Mouse (Mus musculus) mouse embryonic stem cell (cell line): ENCODE measurements around the gene Tmem201.
"Not testable (repeated sequence)": the region's sequence is repeated elsewhere in the genome, so short reads cannot be mapped to it uniquely, and the experiment has no call there.

Source experiments
- in situ Hi-C, 2 experiments: fragments of 300-500 bp; cut with MboI; formaldehyde crosslinking; loops; 1 replicate in 1 of 2; 3 replicates in 1 of 2; pipeline ENCODE4 v1.14.3; 2019 to 2020; ENCODE audit warnings: low sequenced_read_pairs in 2 of 2, low pct_unique_long_range_greater_than_20kb in 1 of 2, mixed read lengths in 1 of 2; ENCODE audit not compliant: unreplicated experiment in 1 of 2

Gene Tmem201

DNA sequence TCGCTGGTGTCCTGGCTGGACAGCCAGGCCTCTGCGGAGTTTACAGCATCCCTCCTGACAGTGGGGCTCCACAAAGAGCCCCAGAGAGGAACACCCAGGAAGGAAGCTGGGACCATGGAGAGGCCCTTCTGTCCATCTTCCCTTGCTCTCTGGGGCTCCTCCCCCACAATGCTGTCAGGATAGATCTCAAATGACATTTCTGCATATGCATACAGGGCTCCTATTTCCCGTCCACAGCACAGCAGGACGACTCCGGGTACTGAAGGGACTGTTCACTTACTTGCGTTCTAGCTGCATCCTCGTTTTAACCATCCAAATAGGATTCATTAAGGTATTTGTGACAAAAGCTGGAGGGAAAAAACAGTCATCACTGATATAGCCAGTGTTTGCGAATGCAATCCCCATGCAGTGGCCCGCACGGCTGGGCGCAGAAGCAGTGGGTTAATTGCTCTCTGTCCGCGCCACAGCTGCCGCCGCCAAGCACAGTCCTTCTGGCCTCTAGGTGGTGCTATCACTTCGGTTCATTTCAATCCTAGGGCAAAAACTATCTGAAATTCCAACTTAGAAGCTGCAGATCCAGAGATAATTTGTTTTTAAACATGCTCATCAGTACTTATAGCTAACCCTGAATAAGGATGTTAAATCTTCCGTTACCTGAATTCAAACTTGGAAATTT lies 14.4 kb upstream of the Tmem201 start:
- in situ Hi-C loops: no loop called here

DNA sequence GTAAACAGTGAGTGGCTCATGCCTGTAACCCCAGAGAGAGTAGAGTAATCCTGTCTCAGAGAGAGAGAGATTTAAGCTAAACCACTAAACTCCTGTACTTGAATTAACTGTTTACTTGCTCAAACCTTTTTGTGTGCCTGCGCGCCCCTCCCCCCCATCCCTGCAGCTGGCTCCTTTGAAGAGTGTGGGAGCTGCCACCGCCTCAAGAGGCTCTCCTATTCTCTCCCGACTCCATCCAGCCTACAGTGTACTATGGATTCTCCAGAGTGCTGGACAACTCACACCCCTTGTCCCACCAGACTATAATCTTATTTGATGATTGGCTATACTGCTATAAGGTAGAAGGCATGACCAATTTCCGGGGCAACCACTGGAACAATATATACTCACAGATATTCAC lies 12.8 kb upstream of the Tmem201 start:
- in situ Hi-C loops: no loop called here

DNA sequence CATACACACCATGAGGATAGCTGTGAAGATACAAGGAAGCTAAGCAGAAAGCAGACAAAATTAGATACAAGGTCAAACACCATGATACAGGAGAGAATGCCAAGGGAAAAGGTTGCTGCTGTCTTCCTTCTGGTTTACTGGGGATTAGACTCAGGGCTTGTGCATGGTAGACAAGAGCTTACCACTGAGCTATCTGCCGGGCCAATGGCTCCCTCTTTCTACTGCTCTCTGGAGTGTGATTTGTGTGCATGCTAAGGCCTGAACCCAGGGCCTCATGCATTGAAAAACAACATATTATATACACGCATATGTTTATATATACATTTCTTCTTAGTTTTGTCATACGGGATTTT lies 11.8 kb upstream of the Tmem201 start:
- in situ Hi-C loops: not testable (repeated sequence)

DNA sequence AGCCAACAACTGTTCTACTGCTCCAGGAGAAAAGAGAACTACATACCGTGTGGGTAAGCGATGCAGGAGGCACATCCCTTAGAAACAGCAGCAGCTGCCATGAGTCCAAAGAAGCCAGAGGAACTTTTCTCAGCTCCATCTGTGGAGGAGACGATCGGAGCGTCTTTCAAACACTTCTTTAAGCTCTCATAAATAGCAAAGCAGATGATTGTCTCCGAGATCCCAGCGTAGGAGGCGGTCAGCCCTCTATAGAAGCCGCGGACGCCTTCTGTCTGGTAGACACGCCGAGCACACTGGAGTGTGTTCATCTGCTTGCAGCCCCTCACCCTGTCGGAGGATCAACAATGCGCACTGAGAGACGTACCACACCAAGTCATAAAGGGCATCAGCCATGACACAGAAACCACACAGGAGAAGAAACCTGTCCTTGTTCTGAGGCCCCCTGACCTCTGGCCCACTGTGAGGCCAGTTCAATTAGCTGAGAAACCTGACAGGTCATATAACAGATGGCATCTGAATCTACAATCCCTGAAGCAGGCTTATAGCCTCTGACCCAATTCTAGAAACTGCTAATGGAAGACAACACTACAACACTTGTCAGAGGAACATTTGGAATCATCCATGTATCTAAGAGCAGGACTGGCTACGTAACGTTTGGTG lies 11.3 kb upstream of the Tmem201 start:
- in situ Hi-C loops: no loop called here

DNA sequence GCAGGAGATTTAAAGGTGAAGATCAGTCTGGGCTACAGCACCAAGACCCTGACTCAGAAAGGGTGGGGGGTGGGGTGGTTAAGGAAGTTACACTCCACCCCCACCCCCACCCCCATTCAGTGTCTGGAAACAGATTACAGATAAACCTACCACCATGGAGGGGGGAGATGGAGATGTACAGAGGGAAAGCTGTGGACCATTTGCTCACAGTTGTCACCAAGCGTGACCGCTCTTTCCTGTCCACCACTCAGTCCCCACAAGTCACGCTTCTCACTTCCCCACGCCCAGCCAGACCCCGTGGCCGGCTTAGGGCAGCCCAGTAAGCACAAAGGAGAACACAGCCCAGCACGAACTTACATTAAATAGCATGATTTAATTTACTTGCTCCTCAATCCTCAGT lies 6.3 kb upstream of the Tmem201 start:
- in situ Hi-C loops: no loop called here

DNA sequence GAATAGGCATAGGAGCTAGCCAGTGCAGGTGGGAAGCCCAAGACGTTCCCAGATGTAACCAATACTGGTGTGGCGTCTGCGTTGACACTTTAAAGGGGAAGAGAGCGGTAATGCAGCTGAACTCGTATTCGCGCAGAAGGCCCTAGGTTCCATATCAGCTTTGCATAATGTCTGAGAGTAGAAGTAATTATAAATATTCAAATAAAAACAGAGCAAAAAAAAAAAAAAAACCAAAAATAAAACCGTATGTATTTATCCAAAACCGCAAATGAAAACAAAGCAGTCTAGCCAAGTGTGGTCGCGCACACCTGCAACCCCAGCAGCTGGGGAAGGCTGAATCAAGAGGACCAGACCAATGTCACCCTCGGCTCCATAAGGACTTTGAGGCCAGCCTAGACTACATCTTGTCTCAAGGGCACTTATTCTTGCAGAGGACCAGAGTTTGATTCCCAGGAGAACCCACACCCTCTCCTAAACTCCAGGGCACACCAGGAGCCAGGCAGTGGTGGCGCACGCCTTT lies 4.2 kb upstream of the Tmem201 start:
- in situ Hi-C loops: no loop called here

DNA sequence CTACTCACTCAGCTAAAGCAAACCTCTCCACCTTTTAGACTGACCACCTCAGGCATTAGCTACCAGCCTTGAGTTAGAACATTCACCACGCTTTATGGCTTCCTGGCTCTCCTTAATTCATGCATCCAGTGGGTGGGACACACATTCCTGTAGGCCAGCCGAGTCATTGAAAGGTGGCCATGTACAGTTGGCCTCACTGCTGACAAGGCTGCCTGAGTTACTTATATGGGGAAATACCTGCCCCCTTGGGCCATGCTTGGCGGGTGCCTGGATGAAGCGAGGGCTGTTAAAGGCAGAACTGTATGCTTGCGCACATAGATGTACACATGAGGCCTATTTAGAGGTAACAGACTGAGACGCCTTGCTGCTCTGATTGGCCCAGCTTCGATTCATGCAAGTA lies 2.5 kb upstream of the Tmem201 start:
- in situ Hi-C loops: no loop called here

DNA sequence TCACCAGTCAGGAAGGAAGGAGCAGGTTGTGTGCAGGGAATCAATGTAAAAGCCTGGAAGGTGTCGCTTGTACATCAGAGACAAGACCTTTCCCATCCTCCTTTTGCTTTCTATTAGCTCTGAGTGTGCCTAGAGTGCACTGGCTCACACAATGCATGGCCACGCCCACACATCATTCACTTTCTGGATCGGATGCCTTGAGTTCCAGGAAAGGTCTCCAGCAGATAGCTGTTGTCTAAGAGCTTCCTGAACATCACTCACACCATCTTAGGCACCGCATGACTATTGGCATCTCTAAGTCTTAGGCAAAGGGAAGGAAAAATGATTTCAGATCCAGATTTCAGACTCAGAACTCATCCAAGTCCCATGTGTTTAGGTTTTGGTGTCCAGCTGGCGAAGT lies 1.6 kb upstream of the Tmem201 start:
- in situ Hi-C loops: no loop called here

DNA sequence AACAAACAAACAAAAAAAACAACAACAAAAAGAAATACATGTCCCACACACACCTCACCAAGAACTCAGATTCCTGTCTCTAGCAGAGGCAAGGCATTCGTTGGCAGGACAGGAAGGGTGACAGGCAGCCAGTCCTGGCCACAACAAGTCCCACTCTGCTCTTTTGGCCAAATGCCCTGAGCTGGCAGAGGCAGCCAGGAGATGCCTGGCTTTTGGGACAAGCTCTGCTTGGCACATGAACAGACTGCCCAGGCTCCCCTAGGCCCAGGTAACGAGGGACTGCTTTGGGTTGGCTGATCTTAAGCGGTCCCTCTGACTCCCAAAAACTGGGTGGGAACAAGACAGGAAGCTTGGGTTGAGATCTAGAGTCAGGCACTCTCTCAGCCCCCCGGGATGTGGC lies 1.3 kb downstream of the Tmem201 start:
- in situ Hi-C loops: no loop called here

DNA sequence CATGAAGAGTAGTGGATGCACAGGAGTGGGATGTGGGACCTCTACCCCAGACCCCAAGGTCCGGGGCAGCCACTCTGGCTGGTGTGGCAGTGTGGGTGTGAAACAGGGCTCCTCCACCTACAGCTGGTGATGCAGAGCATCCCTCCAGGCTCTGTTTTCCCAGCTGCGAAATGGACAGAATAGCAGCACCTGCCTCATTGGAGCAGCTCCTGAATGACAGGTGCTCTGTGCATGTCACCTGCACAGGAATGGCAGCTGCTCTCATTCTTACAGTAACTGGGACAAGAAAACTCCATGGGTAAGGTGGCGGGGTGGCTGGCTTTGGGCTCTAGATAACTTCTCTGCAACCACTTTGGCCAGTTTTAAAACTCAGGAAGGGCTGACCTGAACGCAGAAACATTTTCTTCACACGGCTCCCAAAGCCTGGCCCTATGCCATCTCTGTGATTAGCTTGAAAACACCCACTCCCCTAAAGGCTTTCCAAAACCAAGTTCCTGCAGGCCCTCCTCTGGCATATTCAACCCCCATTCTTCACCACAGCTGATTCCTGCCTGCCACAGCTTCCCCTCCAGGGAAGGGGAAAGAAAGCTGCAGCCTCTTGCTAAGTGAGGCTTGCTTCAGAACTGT lies 2.1 kb downstream of the Tmem201 start:
- in situ Hi-C loops: no loop called here

DNA sequence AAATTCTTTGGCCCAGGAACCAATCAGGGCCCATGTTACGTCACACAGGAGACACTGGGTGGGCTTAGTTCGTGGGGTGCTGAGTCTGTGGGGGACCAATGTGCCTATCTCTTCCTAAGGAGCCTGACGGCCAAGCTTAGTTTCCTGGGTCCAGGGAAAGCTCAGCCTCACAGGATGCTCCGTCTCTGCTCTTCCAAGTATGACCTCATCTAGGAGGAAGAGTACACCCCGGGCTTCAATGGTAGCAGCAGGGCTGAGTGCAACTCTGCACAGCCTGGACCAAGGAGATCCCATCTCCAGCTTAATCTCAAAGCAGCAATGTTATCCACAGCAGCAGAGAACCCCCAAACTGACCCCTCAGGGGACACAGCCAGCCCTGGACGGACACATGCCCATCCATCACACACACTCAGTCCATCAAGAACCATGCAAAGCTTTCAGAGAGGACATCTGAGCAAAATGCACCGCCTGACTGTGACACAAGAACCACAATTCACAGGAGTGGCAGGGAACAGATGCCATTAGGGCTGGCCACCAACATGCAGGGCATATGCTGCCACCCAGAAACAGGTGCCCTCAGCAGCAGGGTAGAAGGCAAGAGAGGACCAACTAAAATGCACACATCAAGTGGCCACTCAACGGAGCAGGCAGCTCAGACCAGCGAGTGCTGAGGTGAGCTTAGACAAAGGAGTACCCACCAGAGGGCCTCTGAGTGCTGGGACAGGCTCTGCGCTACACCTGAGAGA lies 2.9 kb downstream of the Tmem201 start:
- in situ Hi-C loops: no loop called here

DNA sequence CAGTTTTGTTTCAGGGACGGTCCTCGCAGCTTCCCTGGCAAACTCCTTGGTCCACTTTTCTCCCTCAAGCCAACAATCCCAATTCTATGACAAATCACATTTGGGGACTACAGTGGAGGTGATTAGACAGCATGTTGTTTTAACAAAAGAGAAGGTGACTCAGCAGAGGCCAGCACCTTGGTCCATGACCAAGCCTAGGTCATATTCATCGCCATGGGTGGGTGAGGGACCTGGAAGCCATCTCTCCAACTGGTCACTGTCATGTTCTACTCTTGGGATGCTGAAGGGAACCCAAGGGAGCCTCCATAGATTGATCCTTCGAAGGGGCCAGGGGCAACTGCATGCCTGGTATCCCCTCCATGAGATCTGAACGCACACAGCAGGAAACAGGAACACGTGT lies 3.6 kb downstream of the Tmem201 start:
- in situ Hi-C loops: no loop called here

DNA sequence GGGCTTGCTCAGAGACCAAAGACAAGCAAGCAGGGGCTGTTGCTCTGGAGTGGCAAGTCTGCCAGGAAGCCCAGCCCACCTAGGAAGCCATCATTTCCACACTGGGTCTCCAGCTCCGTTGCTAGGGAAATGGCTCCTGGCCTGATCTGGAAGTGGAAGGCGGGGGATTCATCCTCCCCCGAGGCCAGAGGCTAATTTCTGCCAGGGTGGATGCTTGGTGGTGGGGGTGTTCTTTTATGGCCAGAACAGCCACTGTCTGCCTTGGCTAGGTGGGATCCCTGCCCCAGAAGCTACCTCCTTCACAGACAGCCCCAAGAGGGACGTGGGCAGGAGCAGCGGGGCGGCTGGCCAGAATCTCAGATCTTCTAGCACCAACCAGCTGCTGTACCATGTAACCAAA lies 4.1 kb downstream of the Tmem201 start:
- in situ Hi-C loops: no loop called here

DNA sequence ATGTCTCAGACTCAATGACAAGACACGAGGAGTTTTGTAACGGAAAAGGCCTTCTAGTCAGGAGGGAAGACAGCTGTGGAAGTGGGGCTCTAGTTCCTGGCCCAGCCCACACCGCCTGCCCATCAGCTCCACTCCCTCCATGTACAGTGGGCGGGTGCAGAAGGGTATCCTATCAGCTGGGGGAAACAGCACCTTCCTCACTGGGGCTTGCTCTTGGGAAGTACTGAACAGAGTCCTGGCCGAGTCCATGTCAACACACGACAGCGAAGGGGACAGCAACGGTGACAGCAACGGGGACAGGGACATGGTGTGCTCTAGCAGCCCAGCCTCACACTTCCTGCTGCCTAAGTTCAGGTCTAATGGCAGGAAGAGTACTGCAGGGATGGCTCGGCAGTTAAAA lies 5.0 kb downstream of the Tmem201 start:
- in situ Hi-C loops: no loop called here

DNA sequence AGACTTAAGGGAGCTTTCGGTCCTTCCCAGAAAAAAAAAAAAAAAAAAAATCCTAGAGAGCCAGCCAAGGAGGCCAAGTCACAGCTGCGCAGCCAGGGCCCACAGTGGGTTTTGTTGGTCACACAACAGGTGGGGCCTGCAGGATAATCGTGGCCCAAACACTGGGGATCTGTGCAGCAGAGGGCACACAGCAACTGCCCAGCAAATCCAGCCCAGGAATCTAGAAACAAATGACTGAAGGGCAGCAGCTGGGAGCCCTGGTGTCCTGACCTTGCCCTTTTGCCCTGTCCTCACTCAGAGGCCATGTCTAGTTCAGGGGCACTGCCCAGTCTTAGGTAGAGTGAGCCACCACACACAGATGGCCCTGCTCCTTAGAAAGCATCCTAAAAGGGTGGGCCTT lies 5.5 kb downstream of the Tmem201 start:
- in situ Hi-C loops: no loop called here

DNA sequence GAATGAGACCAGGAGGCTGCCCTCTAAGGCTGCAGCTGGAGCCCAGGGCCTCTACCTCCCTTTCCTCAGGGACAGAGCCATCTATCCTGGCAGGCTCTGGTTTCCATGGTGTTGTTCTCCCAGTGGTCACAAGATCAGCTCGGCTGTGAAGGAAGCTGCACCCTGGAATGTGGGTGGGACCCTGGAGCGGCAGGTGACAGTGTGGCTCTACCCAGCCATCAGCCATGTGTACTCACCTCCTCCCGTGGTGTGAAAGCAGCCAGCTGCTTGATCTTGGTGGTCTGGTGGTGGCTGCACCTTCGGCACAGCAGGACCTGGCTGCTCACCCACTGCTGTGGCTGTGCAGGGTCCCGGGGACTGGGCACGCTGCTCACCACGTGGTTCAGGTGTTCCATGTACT lies 7.0 kb downstream of the Tmem201 start:
- in situ Hi-C loops: no loop called here

DNA sequence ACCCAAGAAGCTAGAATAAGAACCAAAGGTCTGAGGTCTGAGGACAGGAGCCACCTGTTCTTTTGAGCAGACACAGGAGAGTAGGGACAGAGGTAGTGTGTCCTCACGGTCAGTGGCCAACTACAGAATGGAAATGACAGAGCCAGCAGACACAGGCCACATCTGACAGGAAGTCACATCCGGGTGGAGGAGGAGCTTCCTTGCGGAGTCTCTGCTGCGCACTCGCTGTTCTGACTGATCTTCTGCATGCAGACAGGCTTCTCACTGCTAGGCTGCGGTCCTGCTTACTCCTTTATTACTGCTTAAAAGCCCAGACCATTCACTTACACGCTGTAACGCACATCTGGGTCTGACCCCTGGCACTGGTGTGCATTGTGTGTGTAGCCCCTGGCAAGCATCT lies 9.0 kb downstream of the Tmem201 start:
- in situ Hi-C loops: no loop called here

DNA sequence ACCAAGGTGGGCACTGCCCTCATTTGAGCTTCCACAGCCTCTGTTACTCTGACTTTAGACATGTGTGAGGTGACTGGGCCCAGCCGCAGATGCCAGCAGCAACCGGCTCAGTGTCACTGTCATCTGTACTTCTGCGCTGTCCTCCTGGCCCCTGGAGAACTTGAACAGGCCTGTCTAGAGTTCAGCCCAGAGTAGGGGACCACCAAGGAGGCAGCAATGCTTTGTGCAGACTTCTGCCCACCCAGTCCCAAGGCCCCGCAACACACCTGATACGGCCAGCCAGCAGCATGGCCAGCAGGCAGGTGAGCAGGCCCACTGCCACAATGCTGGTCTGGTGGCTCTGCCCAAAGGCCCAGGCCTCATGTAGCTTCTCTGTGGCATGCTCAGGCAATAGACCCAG lies 10.2 kb downstream of the Tmem201 start:
- in situ Hi-C loops: no loop called here

DNA sequence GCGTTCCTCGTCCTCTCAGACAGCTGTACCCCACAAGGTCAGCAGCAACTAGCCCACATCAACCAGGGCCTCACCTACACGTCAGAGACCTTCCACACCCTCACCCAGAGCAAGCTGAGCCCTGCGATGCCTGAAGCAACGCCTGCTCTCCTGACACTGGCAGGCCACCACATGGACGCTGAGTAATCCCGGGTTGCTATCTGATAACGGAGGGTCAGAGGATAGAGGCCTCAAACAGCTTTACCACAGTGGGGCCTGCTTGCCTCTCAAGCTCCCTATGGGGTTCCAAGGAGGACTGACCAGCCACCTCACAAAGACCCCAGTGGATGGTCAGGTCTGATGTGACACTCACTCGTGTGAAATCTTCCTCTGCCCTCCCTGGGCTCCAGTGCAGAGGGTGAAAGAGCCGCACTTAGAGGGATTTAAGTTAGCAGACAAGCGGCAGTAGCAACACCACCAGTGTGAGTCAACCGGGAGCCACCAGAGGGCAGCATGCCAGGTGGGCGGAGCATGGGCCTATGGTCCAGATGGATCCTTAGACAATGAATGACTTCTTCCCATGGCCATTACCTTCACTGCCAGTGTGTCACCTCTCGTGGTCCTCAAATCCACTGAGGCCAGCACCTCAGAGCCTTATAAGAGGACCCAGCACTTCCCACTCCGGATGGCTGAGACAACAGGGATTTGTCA lies 12.0 kb downstream of the Tmem201 start:
- in situ Hi-C loops: no loop called here
